Mouse (Mus musculus): ENCODE data around the gene Ist1.

Gene Ist1

DNA sequence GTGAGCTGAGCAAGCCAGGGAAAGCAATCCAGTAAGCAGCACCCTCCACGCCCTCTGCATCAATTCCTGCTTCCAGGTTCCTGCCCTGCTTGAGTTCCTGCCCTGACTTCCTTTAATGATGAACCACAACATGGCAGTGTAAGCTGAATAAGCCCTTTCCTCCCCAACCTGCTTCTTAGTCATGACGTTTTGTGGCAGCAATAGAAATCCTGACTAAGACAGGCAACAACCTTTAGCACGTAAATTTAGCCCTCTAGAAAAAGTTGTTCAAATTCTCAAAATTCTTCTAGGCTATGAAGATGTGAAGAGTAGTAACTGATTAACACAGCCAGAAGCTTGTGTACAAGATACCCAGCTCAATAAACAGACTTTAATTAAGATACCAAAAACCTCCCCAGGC, 11.5 kb downstream of the Ist1 start:
- DNase-seq: no peak

- DNase-seq: no peak
Measured at GRCm38 (mm10) chr8:109675896-109676643, 17.0 kb downstream of the Ist1 start.

DNA sequence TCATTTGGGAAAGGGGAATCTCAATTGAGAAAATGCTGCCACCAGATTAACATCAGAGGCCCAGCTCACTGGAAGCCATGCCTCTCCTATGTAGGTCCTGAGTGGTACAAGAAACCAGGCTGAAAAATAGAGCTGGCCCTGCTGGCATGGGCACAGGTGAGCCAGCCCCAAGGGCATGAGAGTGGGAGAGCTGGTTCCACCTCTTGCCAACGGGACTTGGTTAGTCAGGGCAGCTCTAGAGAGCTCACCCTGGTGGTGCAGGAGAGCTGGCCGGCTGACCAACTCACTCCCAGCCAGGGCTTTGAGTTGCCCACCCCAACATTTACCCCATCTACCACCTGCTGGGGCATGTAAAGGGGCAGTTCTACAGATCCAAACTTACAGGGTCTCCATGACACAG, 19.5 kb downstream of the Ist1 start:
- DNase-seq: peak; percentile 84

GRCm38 (mm10) chr8:109672656-109673055, 20.4 kb downstream of the Ist1 start:
- peak; percentile 74 for DNase-seq

GRCm38 (mm10) chr8:109666616-109667015, 26.4 kb downstream of the Ist1 start:
- DNase-seq: no peak

DNA sequence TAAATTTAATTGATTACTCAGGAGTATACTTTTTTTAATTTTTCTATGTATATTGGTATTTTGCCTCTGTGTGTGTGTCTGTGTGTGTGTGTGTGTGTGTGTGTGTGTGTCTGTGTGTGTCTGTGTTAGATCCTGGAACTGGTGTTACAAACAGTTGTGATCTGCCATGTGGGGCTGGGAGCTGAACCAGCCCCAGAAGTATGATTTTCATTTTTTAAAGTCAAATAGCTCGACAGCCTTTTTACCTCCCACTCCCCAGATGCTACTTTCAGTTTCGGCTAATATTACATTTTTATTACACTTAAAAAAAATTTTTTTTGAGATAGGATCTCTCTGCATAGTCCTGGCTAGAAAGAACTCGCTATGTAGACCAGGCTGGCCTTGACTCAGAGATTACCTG, 30.7 kb downstream of the Ist1 start:
- peak; percentile 9 for DNase-seq

GRCm38 (mm10) chr8:109656860-109657259, 36.2 kb downstream of the Ist1 start:
- no peak for DNase-seq

GRCm38 (mm10) chr8:109650801-109651200, 42.3 kb downstream of the Ist1 start:
- DNase-seq: peak; percentile 52

GRCm38 (mm10) chr8:109648469-109648868, 44.6 kb downstream of the Ist1 start:
- DNase-seq: no peak

DNA sequence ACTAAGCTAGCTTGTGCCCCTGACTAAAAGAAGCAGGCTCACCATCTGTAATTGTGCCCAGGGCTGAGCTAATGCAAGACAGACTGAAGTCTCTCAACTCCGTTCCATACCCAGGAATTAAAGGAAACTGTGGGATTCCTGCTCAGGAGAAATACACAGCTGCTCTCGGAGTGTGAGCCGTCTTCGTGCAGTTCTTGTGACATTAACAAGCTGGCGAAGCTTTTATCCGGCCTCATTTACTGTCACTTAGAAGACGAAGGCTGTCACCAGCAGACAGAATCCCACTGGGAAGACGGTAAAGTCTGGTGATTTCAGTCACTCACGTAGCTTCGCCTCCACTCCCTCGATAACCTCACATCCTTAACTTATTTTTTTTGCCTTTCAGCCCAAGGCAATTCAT, 45.7 kb downstream of the Ist1 start:
- DNase-seq: peak; percentile 55

- no peak for DNase-seq
Measured at GRCm38 (mm10) chr8:109641236-109641635, 51.8 kb downstream of the Ist1 start.

- DNase-seq: no peak
Measured at GRCm38 (mm10) chr8:109640410-109640809, 52.6 kb downstream of the Ist1 start.

DNA sequence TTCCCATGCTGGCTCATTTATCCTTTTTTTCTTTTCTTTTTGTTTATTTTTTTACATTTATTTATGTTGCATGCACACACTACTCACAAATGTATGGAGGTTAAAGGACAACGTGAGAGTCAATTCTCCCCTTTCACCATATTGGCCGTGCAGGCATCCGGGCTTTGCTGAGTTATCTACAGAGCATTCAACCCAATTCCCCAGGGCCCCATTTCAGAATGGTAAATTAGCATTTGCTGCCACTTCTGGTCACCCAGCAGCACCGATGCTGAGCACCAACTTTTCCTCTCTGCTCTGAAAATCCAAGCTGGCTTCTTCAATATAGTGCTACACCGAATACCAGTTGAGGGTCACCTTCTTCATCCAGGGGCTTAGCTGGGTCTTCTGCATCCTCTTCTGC, 54.2 kb downstream of the Ist1 start:
- no peak for DNase-seq

GRCm38 (mm10) chr8:109635146-109635545, 57.9 kb downstream of the Ist1 start:
- DNase-seq: no peak

- no peak for DNase-seq
Measured at GRCm38 (mm10) chr8:109632498-109632897, 60.6 kb downstream of the Ist1 start.

DNA sequence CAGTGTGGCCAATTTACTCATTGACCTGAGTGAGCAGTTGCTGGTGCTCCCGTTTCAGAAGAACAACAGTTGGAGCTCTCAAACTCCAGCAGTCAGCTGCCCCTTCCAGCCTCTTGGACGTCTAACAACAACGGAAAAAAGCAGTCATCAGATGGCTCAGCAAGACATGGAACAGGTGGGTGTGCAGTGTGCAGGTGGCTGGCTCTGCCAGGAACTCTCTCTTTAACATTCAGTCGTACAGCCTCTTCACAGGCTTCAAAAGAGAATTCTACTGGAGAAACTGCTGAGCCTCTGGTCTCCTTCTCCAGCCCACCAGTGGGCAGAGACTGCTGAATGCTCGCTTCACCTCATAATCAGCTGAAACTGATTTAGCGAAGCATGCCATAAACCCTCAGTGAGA, 64.4 kb downstream of the Ist1 start:
- no peak for DNase-seq
